Mouse (Mus musculus) midbrain, embryonic 14.5 days (tissue): ENCODE results near the gene Tspan4. TPM values are rescaled to one million over a fixed set of nuclear protein-coding genes. Genes with fewer than 3 reads are reported as not detected.

Experiments used
- ATAC-seq: fragments of 200-750 bp; cut with Nextera tagmentation; 2 replicates; pipeline ENCODE4 v1.8.0; 2017; ENCODE audit warnings: moderate number of reproducible peaks, moderate library complexity; ENCODE audit not compliant: low FRiP score, low TSS enrichment
- DNase-seq: peaks from one replicate; pipeline ENCODE4 v3.0.0-alpha.2; 2015
- H3K27ac ChIP-seq: fragments of 300-500 bp; sonication (generic); replicated peaks from 2 replicates; pipeline ENCODE4 v1.5.1; 2014; ENCODE audit warnings: mild to moderate bottlenecking, low read depth, low read length, moderate library complexity
- H3K27me3 ChIP-seq: fragments of 300-500 bp; sonication (generic); 2 replicates; pipeline ENCODE4 v1.6.1; 2014; ENCODE audit warnings: low read length, control low read depth, mixed read lengths; ENCODE audit not compliant: control insufficient read depth, insufficient read depth
- H3K36me3 ChIP-seq: fragments of 300-500 bp; sonication (generic); 2 replicates; pipeline ENCODE4 v1.6.1; 2014; ENCODE audit warnings: low read length, control low read depth; ENCODE audit not compliant: control insufficient read depth, insufficient read depth
- H3K4me1 ChIP-seq: fragments of 300-500 bp; sonication (generic); 2 replicates; pipeline ENCODE4 v1.6.1; 2014; ENCODE audit warnings: mild to moderate bottlenecking, antibody characterized with exemption, low read length, control low read depth; ENCODE audit not compliant: control insufficient read depth, insufficient read depth
- H3K4me2 ChIP-seq: fragments of 300-500 bp; sonication (generic); 2 replicates; pipeline ENCODE4 v1.6.1; 2014; ENCODE audit warnings: mild to moderate bottlenecking, low read length, moderate library complexity
- H3K4me3 ChIP-seq: fragments of 300-500 bp; sonication (generic); replicated peaks from 2 replicates; pipeline ENCODE4 v1.5.1; 2014; ENCODE audit warnings: low read depth, low read length
- H3K9ac ChIP-seq: fragments of 300-500 bp; sonication (generic); replicated peaks from 2 replicates; pipeline ENCODE4 v1.6.1; 2014; ENCODE audit warnings: mild to moderate bottlenecking, low read length, moderate library complexity
- H3K9me3 ChIP-seq: fragments of 300-500 bp; sonication (generic); 2 replicates; pipeline ENCODE4 v1.6.1; 2016; ENCODE audit warnings: low read length, control low read depth, mixed read lengths; ENCODE audit not compliant: control insufficient read depth
- WGBS: fragments of 180-500 bp; shearing (Covaris S2); extraction: QIAGEN DNeasy Blood & Tissue Kit; methylation state at CpG from one replicate; pipeline ENCODE4 v1.1.7; 2014; 5-methylcytosine and 5-hydroxymethylcytosine counted together
- polyA plus RNA-seq: library from polyadenylated mRNA; unstranded; fragments of >200 nt; fragmentation: Nextera tagmentation; extraction: Ambion mirVana; gene quantifications from 2 replicates; pipeline ENCODE4 v1.2.1, GENCODE M21; 2014

Tspan4 gene
- polyA plus RNA-seq, 1 experiment from 2014 or later = 35.2 TPM

- WGBS = 91% methylated on average over 14 of the region's 14 CpGs
- Histone ChIP-seq H3K4me3 (no peak overlapping the region), H3K27ac (no peak overlapping the region), H3K9me3 (no peaks in the 10 kb centered on the region), H3K27me3 (peaks cover 23% of the 10 kb centered on the region), H3K9ac (no peak overlapping the region), H3K4me2 (no peak overlapping the region), H3K4me1 (peaks cover 11% of the 10 kb centered on the region; the same call in 1 of the 2 replicates), H3K36me3 (peaks cover 15% of the 10 kb centered on the region)
- ATAC-seq (no peak), DNase-seq (no peak)
Measured at GRCm38 (mm10) chr7:141457236-141457635, 17.8 kb upstream of the Tspan4 start.

- no peak for ATAC-seq
- DNase-seq = peak; percentile 55
- Histone ChIP-seq H3K9me3 (no peaks in the 10 kb centered on the region), H3K4me1 (peaks cover 11% of the 10 kb centered on the region; the same call in 1 of the 2 replicates), H3K27ac (no peak overlapping the region), H3K4me2 (no peak overlapping the region), H3K27me3 (peaks cover 32% of the 10 kb centered on the region), H3K36me3 (peaks cover 13% of the 10 kb centered on the region), H3K9ac (no peak overlapping the region), H3K4me3 (no peak overlapping the region)
- WGBS = 79% methylated on average over 15 of the region's 15 CpGs
Measured at GRCm38 (mm10) chr7:141457986-141458660, 16.9 kb upstream of the Tspan4 start.

- 94% methylated on average over 11 of the region's 11 CpGs for WGBS
- peaks cover 37% of the 10 kb centered on the region for H3K27me3 ChIP-seq
Measured at GRCm38 (mm10) chr7:141458661-141459060, 16.4 kb upstream of the Tspan4 start.

GRCm38 (mm10) chr7:141459301-141459711 lies 15.7 kb upstream of the Tspan4 start:
- peaks cover 44% of the 10 kb centered on the region for H3K27me3 ChIP-seq
- no peak overlapping the region for H3K9ac ChIP-seq
- no peaks in the 10 kb centered on the region for H3K9me3 ChIP-seq
- no peak overlapping the region for H3K27ac ChIP-seq
- peaks cover 13% of the 10 kb centered on the region for H3K36me3 ChIP-seq
- DNase-seq (no peak), ATAC-seq (no peak)
- H3K4me3 ChIP-seq = no peak overlapping the region
- H3K4me1 ChIP-seq = peaks cover 11% of the 10 kb centered on the region; the same call in 1 of the 2 replicates
- H3K4me2 ChIP-seq = no peak overlapping the region
- 90% methylated on average over 17 of the region's 17 CpGs for WGBS

More at GRCm38 (mm10) chr7:141458661-141459060, 16.4 kb upstream of the Tspan4 start:
- Histone ChIP-seq H3K27ac (no peak overlapping the region), H3K36me3 (peaks cover 13% of the 10 kb centered on the region), H3K9me3 (no peaks in the 10 kb centered on the region), H3K4me1 (peaks cover 11% of the 10 kb centered on the region; the same call in 1 of the 2 replicates), H3K9ac (no peak overlapping the region), H3K4me3 (no peak overlapping the region), H3K4me2 (no peak overlapping the region)
- no peak for ATAC-seq
- no peak for DNase-seq

DNA sequence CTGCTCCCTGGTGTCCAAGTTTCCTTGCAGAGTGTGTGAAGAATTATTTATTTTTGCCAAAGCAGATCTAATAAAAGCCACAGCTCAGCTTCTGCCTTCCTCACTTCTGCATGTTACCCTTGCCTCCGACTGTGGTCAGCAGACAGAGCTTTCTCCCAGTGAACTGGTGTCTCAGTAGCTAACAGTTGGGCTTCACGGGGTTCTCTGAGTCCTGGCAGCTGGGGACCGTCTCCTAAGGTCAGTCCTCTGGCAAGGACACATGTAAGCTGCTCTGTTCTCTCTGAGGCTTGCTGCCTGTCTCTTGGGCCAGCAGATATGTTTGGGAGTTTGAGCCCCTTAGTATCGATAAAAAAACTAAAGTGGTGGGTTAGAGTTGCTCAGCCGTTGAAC lies 15.0 kb upstream of the Tspan4 start:
- H3K4me2 ChIP-seq = no peak overlapping the region

DNA sequence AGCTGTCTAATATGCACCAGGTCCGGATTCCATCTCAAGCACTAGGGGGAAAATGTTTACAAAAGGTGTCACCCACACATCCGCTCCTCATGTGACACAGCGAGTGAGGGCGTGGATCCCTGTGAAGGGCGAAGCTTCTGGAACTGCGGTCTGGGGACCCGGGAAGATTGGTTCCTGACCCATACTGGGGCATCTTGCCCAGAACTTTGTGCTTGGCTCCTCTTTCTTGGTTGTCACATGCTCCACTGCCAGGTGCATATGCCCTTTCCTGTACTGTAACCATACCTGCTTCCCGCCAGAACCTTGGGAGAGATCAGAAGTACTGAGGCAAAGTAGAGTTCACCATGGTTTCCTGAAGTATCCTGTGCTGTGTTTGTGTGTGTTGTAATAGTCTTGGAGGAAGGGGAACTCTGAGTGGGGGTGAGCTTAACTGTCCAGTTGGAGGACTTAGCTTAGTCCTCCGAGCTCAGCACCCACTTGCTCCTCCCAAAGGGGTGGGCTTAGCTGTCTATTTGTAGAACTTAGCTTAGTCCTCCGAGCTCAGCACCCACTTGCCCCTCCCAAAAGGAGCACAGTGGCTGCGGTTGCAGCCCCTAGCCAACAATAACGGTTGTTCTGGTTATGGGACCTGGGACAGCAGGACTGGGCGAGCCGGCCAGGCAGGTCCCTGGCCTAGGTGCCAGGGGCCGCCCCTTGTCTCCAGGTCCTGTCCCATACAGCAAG lies 14.5 kb upstream of the Tspan4 start, which contains the start of gene Cracr2b:
Gene Cracr2b (plus strand): TSS at position 704 of the 723 bp plus-strand sequence.
- Histone ChIP-seq H3K9ac (peak within 1 kb of the TSS; percentile 47; the same call in 1 of the 2 replicates), H3K27ac (0 out of 2 replicates have a peak within 1 kb of the TSS, but pooled peaks have one; percentile 13), H3K4me1 (peaks cover 11% of the 10 kb centered on the region; the same call in 1 of the 2 replicates), H3K9me3 (no peaks in the 10 kb centered on the region), H3K4me2 (peak within 1 kb of the TSS; percentile 56), H3K27me3 (peaks cover 56% of the 10 kb centered on the region), H3K4me3 (peak within 1 kb of the TSS; percentile 31), H3K36me3 (peaks cover 13% of the 10 kb centered on the region)
- 74% methylated on average over 15 of the region's 15 CpGs for WGBS
- no peak for ATAC-seq
- DNase-seq = no peak

More for the DNA sequence above, 15.0 kb upstream of the Tspan4 start:
- Histone ChIP-seq H3K9me3 (no peaks in the 10 kb centered on the region), H3K27ac (no peak overlapping the region), H3K4me3 (no peak overlapping the region), H3K27me3 (peaks cover 50% of the 10 kb centered on the region), H3K4me1 (peaks cover 11% of the 10 kb centered on the region; the same call in 1 of the 2 replicates), H3K9ac (no peak overlapping the region), H3K36me3 (peaks cover 13% of the 10 kb centered on the region)
- DNase-seq (no peak), ATAC-seq (no peak)
- WGBS = 81% methylated on average over 5 of the region's 5 CpGs

GRCm38 (mm10) chr7:141461521-141462332 lies 13.3 kb upstream of the Tspan4 start:
- Histone ChIP-seq H3K27ac (0 out of 2 replicates have a peak overlapping the region, but pooled peaks have one; percentile 13), H3K4me3 (peak overlapping the region; percentile 31), H3K4me2 (peak overlapping the region; percentile 56), H3K36me3 (peaks cover 13% of the 10 kb centered on the region), H3K27me3 (peaks cover 67% of the 10 kb centered on the region), H3K9ac (peak overlapping the region; percentile 47; the same call in 1 of the 2 replicates), H3K9me3 (no peaks in the 10 kb centered on the region), H3K4me1 (no peaks in the 10 kb centered on the region)
- ATAC-seq = no peak
- WGBS = 3% methylated on average over 59 of the region's 59 CpGs
- no peak for DNase-seq

- 24% methylated on average over 5 of the region's 5 CpGs for WGBS
- H3K27ac ChIP-seq = no peak overlapping the region
- H3K9me3 ChIP-seq = no peaks in the 10 kb centered on the region
- peak overlapping the region; percentile 31; the same call in 1 of the 2 replicates for H3K4me3 ChIP-seq
- peaks cover 73% of the 10 kb centered on the region for H3K27me3 ChIP-seq
- DNase-seq (no peak), ATAC-seq (no peak)
- H3K4me1 ChIP-seq = peaks cover 6% of the 10 kb centered on the region; the same call in 1 of the 2 replicates
- peaks cover 13% of the 10 kb centered on the region for H3K36me3 ChIP-seq
- H3K4me2 ChIP-seq = peak overlapping the region; percentile 56
- no peak overlapping the region; the same call in 1 of the 2 replicates for H3K9ac ChIP-seq
Measured at GRCm38 (mm10) chr7:141462333-141462821, 12.7 kb upstream of the Tspan4 start.
